Mouse (Mus musculus): ENCODE data around the gene Arrdc5.

Gene Arrdc5

DNA sequence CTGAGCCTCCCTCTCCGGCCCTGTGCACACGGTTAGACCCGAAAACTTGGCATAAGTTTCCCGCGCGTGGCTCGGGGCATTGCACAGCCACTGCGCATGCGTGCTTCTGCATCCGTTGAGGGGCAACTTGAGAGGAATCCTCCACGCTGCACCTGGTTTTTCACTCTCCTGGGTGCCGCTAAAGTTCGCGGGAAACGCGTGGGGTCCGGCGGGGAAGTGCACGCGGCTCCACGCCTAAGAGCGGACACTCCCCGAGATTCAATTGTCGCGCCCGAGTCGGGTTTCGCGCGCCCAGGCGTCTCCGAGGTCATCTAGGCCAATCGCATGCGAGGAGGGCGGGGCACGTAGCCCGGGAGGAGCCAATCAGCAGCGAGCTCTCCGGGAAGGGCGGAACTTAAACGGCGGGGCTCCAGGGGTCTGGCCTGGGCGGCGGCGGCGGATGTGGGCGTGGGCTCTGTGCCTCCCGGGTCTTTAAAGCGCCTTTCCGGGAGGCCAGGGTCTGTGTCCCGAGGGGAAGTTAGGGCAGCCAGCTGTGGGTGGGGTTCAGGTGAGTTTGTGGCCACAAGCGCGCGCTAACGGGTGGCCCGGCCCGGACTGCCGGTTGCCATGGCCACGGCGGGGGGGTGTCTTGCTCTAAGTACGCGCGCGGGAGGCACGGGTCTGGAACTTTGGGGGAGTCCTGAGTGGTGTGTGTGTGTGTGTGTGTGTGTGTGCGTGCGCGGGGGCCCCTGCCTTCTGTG is 3.9 kb upstream of the Arrdc5 start:
- peak in 1 of 2 experiments; percentile 93 for DNase-seq (ENCODE audit: low spot score in 2 of 2)

DNA sequence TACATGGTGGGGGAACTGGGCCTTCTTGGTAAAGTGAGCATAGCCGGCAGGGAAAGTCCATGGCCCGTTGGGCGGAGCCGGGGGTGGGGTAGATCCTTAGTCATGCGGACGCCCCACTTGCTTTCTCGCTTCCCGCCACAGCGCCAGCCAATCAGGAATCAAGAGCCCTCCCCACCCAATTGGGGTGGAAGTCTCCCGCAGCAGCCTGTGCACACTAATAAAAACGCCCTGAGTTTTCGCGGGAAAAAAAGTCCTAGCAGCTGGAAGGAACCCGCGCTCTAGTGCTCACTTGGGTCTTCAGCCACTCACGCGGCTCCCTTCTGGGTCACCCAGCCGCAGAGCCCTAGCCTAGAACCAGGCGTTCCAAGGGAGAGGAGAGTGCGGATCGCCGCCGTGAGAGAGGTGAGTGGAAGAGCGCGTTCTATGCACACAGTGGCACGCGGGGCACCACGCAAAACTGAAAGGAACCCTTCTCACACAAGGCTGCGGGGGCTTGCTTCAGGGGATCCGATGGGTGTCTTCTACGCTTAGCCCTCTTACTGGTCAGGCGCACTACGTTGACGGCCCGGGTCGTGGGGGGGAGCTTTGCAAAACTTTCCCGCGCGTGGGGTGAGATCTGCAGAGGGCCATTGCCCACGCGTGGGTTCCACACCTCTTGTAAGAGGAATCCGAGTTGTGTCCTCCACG is 3.2 kb upstream of the Arrdc5 start, which contains the start of gene Uhrf1:
Uhrf1 (plus strand) TSS at position 162 of the 687 bp plus-strand sequence.
- DNase-seq (ENCODE audit: low spot score in 2 of 2), result no peak

DNA sequence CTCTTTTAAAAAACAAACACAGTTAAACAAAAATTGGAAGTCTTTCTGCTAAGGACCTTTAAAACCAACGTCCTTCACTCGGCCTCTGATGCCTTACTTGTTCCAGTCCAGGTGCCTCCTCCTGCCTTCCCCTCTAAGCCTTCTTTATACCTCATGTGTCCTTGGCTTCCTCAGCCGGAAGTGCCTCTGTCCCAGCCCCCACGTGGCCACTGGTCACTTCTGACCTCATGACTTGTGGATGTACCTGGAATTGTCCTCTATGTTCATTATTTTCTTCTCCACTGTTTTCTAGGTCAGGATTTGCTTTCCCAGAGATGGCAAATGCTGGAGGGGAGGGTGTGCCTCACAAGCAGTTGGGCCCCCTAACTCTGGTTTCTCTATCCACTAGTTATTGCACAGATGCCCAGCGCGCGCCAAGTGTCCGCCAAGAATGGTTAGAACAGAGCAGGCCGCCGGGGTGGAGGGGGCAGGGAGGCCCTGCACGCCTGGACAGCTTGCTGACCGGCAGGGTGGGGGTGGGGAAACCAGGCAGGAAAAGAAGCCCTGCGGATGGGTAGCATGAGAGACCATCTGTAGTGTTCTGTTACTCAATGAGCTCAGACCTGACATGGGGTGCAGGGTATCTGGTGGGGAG is 2.4 kb upstream of the Arrdc5 start:
- no peak for DNase-seq (ENCODE audit: low spot score in 2 of 2)

DNA sequence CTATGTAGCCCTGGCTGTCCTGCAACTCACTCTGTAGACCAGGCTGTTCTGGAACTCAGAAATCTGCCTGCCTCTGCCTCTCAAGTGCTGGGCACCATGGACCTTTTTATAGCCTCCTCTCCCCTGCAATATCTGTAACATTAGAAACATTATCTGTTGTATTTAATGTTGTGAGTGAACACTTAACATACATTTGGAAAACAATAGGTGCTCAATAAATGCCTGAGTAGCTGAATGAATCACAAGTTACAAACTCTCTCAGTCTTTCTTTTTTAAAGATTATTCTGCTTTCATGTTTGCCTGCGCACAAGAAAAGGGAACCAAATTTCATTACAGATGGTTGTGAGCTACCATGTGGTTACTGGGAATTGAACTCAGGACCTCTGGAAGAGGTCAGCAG is 1.8 kb downstream of the Arrdc5 start:
- DNase-seq (ENCODE audit: low spot score in 2 of 2), result no peak

DNA sequence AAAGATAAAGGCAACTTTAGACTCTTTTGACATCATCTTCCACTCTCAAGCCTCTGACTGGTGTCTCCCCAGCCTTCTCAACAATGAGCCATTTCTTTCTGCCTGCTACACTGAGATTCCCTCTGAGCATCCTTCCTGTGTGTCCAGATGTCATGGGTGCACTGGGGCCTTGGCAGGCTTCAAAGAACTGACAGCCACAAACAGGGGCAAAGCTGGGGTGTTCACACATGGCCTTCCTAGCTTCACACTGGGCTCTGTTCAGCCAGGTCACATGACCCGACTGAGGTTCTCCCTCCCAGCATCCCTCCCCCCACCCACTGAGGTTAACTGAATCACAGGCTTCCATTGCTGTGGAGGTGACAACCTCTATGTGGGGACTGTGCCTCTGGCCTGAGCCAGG is 3.9 kb downstream of the Arrdc5 start:
- DNase-seq (ENCODE audit: low spot score in 2 of 2), result no peak

DNA sequence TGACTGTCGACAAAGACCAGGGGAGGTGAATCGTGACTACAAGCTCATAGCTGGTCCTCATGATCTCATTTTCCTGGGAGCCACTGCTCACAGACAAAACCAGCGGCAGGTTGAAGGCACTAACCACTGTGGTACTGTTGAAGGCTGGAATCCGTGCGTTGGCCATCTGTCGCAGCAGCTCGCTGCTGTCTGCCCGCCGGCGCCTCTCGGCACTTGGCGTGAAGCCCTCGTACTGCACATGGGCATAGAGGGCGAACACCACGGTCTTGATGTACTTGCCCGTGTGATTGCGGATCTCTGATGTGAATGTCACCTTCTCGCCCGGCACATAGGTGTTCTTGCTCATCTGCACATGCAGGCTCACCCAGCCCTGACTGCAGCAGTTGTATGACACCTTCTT is 5.8 kb downstream of the Arrdc5 start:
- no peak for DNase-seq (ENCODE audit: low spot score in 2 of 2)

DNA sequence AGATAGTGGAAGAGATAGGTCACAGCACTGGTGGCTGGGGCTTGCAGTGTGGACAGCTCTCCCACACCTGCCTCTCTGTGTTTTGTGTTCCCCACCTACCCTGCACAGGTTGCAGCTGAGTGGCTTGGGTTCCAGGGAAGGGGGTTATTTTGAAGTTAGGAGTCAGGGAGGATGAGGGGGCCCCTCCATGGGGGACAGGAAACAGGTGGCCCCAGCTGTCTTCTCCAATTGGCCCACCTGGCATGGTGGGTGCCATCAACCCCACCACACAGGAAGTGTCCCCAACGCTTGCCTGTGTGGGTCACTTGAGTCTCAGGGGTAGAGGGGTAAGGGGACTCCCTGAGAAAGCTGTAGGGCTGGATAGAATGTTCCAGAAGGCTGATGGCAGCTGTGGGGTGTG is 6.8 kb downstream of the Arrdc5 start:
- DNase-seq (ENCODE audit: low spot score in 2 of 2), result no peak

DNA sequence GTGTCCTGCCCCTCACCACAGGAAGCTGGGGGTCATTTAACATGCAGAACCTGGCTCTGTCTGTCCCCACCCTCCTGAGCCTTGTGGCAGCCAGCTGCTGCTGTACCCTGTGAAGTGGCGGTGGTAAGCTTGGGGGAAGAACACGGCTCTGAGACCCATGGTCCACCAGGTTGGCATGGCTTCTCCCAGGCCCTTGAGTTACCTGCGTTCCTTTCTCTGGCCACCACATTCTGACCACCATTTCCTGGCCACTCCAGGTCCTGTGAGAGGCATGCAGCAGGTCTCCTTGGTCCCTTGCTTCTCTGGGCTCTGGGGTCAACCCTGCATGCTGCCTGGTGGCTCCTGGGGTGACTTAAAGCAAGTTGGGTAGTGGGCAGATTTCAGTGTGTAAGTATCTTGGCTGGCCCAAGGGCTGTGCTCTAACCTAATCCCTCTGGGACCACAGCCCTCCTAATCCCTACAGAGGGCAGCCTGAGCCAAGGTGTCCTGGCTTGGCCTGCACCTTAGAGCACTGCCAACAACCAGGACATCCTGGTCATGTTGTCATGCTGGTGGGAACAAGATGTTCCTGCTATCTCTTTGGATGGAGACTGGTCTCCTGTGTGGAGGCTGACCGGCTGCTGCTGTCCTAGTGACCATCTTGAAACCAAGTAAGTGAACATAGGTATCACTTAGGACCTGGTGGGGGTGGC is 7.4 kb downstream of the Arrdc5 start, which contains the start of gene Plin3:
Plin3 (minus strand) TSS at position 343 of the 692 bp plus-strand sequence.
- DNase-seq (ENCODE audit: low spot score in 2 of 2), result no peak

DNA sequence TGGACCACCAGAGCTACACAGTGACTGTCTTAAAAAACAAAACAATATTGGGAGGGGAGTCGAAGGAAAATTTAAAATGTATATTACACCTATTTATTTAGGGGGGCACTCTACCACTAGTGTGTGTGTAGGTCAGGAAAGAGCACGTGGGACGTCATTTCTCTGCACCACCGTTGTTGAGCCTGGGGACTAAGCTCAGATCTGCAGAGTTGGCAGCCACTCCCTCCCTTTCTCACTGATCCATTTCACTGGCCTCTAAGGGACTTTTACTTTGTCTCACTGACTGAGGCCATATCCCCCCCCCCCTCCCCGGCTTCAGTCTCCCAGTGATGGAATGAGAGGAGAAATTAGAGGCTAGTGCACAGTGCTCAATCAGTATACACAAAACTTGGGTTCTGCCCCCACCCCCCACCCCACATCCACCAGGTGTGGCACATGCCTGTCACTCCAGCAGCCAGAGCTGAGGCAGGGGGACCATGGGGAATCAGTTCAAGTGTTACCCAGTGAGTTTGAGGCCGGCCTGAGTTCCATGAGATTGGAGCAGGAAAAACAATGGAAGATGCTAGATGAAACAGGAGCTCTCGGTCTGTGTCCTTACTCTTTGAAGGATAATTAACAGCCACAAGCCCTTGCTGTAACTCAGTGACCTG is 8.1 kb downstream of the Arrdc5 start:
- no peak for DNase-seq (ENCODE audit: low spot score in 2 of 2)

DNA sequence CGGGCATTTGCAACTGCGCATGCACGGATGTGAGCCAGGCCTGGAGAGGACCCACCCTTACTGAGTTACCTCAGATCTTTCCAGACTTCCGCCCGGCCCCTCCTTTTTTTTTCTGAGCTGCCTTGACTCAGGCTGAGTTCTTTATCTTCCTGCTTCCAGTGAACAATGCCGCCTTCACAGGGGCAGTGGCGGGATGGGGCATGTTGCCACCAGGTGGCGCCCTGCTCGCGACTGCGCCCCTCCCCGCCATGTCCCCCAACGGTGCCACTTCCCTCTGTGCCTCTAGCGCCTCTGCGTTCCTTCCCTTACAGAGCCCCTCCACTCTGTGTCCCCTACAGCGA is 8.9 kb downstream of the Arrdc5 start:
- DNase-seq (ENCODE audit: low spot score in 2 of 2), result peak in 1 of 2 experiments; percentile 80

DNA sequence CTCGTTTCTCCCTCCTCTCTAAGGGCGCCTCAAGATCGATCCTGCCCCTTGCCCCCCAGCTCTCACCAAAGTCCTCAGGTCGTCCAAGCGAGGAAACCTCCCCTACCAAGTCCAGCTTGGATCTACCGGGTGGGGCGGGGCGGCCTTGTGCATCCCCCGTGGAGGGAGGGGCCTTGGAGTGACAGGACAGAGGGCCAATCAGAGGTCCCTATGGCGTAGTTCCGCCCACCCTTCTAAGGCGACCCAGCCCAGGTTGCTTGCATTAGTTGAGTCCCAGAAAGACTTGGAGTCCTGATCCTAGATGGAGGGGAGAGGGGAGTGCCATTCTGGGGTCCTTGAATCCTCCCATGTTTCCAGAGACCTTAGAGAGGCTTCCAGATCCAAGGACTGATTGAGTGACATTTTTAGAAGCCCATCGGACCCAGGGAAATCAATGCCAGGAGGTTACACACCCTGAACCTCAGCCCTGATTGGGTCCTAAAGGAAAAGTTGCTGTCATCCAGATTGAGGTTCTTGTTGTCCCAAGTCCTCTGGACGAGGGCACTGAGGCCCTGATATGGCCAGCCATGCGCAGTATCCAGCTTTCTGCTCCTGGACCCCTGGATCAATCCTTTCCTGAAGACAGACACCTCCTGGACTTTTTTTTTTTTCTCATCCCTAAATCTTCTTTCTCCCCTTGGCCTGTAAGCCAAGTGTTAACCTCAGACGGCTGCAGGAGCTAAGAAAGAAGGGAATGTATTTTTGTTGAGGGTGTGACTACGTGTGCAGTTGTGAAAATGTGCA is 9.5 kb downstream of the Arrdc5 start:
- DNase-seq (ENCODE audit: low spot score in 2 of 2), result peak in 1 of 2 experiments; percentile 80

DNA sequence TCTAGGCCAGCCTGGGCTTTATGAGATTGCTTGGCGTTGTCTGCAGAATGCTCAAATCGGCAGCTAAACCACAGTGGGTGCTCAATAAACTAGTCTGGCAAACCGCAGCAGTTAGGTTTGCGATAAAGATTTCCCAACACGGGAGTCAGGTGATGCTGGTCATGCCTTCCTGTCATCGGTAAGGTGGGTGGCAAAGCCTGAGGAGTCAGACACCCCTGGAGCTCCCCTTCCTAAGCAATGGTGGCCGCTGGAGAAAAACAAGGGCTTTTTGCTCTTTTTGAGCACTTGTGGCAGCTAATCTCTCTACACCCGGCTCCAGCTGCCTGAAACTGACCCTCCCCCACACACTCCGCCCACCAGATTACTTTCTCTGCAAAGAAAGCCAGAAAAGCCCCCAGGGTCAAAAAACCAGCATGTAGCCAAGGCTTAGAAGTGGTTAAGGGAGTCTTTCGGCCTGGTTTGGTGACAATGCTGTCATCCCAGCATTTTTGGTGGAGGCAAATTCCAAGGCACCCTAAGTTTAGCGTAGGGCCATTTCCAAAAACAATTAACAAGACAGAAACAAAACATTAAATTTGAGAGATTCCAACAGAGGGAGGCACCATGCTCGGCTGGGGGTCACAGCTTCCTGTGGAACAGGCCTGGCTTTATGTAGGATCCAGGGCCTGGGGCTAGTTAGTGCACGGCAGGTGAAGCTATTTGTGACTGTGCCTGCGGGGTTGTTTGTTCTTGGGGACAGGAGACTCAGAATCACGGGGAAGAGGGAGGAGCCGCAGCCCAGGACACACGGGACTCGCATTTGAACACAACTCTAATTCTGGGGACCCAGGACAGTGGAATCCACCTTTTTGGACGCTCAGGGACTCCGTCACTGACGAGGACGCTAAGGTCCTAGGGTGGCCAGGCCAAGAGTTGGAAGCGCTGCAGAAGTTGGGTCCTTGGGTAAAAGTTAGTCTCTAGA is 10.4 kb downstream of the Arrdc5 start:
- no peak for DNase-seq (ENCODE audit: low spot score in 2 of 2)

DNA sequence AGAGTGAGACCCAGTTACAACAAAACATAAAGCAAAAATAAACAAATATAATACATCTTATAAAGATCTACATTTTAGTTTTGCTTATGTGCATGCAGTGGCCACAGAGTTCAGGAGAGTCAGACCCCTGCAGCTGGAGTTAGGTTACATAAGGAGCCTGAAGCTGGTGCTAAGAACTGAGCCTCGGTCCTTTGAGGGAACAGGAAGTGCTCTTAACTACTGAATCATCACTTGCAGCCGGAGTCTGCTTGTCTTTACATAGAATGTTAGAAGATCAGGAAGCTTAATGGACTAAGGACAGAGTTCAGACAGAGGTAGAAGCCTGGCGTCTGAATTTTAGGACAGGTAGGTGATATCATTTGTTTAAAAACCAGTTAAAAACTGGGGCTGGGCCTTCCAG is 11.2 kb downstream of the Arrdc5 start:
- no peak for DNase-seq (ENCODE audit: low spot score in 2 of 2)

DNA sequence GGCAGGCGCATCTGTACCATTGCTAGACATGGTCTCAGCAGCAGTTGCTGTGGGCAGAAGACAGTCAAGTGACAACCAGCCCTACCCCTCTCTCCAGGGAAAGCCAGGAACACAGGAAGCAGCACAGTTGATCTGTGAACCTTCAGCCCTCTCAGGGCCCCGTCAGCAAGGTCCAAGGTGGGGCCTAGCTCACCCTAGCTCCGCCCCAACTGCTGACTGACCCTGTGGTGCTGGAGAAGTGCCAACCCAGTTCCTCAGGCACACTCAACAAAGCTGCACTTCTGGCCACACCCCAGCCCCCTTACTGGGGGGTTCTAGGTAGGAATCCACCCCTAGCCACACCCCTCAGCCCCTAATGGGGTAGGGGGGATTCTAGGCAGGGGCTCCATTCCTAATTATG is 12.3 kb downstream of the Arrdc5 start:
- no peak for DNase-seq (ENCODE audit: low spot score in 2 of 2)

DNA sequence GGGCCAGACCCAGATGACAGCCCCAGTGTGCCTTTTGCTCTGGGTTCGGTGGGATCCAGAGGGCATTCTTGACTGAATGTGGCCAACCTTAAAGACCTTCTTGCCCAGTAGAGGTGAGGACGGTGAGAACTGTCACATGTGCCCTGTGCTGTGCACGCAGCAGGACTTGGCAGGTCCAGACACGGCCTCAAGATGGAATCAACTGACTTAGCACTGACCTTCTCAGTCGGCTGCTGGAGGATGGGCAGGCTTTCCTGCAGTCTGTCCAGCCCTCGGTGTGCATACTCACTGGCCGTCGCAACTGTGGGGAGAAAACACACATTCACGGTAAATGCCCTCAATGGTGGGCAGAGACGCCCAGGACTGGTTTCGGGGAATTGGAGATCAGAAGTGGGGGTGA is 14.1 kb downstream of the Arrdc5 start:
- DNase-seq (ENCODE audit: low spot score in 2 of 2), result no peak

DNA sequence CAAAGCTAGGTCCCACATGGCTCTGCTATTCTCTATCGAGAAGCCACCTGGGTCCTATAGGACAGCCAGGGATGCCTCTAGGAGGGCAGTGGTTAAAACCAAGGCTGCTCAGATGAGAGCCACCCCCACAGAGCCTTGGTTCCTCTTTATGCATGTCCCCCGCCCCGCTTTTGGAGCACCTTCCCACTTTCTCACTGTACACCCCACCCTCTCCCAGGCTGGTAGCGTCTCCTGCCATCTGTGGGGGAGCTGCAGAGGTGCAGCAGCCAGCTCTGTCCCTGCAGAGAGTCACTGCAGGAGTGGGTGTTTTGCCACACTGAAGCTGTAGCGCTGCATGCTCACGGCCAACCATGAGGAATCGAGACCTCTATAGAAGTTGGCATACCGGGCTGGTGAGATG is 16.8 kb downstream of the Arrdc5 start:
- DNase-seq (ENCODE audit: low spot score in 2 of 2), result peak in 1 of 2 experiments; percentile 69

DNA sequence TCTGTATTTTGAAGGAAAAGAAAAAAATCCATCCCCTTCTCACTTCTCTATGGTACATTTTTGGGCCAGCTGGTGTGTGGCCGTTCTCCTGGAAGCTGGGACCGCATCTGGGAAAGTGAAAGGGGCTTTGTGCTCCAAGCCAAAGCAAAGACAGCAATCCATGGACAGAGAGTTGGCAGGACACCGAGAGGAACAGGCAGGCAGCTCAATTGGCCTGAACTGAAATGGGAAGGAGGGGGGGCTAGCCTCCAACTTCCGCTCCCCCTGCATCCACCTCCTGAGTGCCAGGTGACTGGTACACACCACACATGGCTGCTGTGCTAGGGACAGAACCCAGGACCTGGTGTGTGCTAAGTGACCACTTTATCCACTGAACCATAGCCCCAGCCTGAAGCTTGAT is 17.3 kb downstream of the Arrdc5 start:
- peak in 1 of 2 experiments; percentile 54 for DNase-seq (ENCODE audit: low spot score in 2 of 2)

DNA sequence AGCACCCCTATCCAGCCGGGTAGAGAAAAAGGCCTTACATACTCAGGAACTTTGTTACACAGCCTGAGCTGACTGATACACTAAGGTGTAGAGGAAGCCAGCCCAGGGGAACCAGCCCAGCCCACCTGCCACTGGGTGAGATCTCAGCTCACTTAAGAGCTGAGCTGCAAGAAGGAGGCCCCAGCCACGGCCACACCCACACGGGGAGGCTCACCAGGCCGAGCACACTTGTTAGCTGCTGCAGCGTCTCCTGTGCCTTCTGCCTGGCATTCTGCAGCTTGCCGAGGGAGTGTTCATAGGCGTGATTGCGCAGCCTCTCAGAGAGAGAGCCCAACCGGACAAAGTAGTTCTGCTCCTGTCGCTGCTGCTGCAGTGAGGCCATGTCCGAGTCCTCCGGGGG is 18.9 kb downstream of the Arrdc5 start:
- DNase-seq (ENCODE audit: low spot score in 2 of 2), result no peak

DNA sequence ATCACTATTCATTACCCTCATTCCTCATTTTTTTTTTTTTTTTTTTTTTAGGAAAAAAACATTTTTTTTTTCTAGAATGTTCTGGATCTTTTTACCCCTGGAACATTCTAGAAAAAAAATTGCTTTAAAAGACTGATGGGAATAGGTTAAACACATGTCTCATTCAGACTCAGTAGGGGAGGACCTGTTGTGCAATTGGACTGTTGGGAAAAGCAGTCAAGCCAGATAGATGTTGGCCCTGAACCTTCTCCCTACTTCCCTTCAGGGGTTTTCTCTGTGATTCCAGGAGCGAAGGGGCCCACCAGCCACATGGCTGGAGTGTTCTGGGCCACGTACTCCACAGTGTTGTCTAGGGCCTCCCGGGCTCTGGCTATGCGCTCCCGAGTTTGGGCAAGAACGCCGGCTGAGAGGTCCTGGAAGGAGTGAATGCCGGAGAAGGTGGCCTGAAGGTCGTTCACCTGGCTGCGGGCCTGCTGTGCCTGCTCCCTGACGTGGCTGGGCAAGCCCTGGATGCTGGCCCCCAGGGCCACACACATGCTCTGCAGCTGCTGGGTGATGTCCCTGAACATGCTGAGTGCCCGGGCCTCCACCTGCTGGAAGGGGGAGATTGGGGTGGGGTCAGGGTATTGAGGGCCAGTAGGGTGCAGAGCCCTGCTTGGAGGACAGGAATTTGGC is 20.5 kb downstream of the Arrdc5 start:
- no peak for DNase-seq (ENCODE audit: low spot score in 2 of 2)

Data from left cerebral cortex, adult 9 months (tissue).